Mouse (Mus musculus): Measurements from ENCODE around the gene Rnf215.

DNA sequence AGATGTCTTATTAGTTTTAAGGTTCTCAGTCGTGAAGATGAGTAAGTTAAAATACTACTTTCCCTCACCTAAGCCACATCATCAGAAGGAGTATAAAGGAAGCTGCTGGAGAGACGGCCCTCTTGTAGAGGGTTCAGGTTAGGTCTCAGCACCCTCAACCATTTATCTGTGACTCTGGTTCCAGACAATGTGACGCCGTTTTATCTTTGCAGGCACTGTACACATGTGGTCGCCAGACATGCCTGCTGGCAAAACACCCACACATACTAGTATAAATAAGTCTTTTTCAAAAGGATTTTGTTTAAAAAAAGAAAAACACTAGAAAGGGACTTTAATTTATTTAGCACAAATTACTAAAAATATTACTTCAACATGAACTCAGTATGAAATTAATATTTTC is 20.6 kb downstream of the Rnf215 start:
- TF ChIP-seq GATA1 (IDR thresholded peaks at IDR 0.05; ENCODE audit: borderline replicate concordance, low read length): no peak
- TF ChIP-seq FLI1 (IDR thresholded peaks at IDR 0.05; ENCODE audit: low read length): no peak
